Comparison of ENCODE assay signal across 9 mouse cellular contexts in the genomic region with DNA sequence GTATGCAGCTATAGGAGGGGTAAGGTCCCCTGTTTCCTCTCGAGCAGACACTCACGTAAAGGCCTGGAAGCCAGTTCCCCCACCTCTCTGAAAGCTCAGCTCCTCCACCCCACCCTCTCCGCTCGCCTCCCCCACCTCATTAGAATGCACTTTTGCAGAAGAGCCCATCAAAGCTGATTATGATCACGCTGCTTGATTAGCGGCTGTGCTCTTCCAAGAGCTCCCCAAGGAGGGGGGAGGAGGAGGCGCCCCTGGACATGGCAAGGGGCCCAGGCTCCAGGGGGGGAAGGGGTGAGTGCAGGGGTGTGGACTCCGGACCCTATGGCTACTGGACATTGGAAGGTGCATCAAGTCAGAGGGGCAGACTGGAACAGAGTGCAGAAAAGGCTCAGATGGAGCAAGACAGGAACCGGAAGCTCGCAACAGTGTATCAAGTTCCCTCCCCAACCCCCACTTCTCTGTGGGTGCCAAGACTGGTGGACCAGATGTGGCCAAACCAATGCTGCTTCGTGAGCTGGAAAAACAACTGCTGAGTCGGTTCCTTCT.
A peak's percentile ranks its signal among the peaks of the same experiment; 100 is the strongest.
DNase-seq lines count a peak whose midpoint lies in the region; ATAC-seq lines count a peak whose summit lies in the region.
"Had no signal": no experiment of that assay in that cellular context is flagged by ENCODE, and none has a peak within 500 bp of the region (broad histone marks: within the 10 kb centered on the region; RNA-seq: fewer than 3 reads in every experiment).

No protein-coding gene starts in this region.

- peak overlapping the region; percentile 93 for H3K27ac ChIP-seq in forebrain, embryonic 12.5 days
- H3K27ac ChIP-seq in midbrain, embryonic 12.5 days (replicated peaks), result peak overlapping the region; percentile 76
- peak overlapping the region; percentile 30; the same call in 1 of the 2 replicates for H3K27ac ChIP-seq in stomach, embryonic 16.5 days (ENCODE audit: low read length)
- H3K27ac ChIP-seq: liver, embryonic 15.5 days had no signal

- 18% methylated on average over 12 of the region's 12 CpGs for WGBS in forebrain, embryonic 12.5 days
- 25% methylated on average over 12 of the region's 12 CpGs for WGBS in midbrain, embryonic 12.5 days
- 31% methylated on average over 12 of the region's 12 CpGs for WGBS in stomach, embryonic 16.5 days

- DNase-seq in spleen, postnatal 36 days (ENCODE audit: low spot score in 2 of 2), result peak; percentile 28 to 48
- no peak for DNase-seq in spleen, adult 12 weeks (ENCODE audit: low spot score)
- DNase-seq in heart, postnatal 4 days, result peak; percentile 48
- DNase-seq in kidney, postnatal 4 days, result peak; percentile 53 to 74

- ATAC-seq in forebrain, embryonic 12.5 days (ENCODE audit: low FRiP score), result peak; percentile 60
- ATAC-seq in midbrain, embryonic 12.5 days (ENCODE audit: low FRiP score, low read depth), result peak; percentile 59
- peak; percentile 48 for ATAC-seq in stomach, embryonic 16.5 days (ENCODE audit: insufficient read depth, low FRiP score)
- no peak for ATAC-seq in erythroblast, adult 5-6 weeks (replicated peaks; ENCODE audit: low FRiP score, poor library complexity, severe bottlenecking)

- no peaks in the 10 kb centered on the region for H3K36me3 ChIP-seq in forebrain, embryonic 12.5 days (replicated peaks)
- H3K36me3 ChIP-seq in midbrain, embryonic 12.5 days, result no peaks in the 10 kb centered on the region
- no peaks in the 10 kb centered on the region for H3K36me3 ChIP-seq in stomach, embryonic 16.5 days (ENCODE audit: control insufficient read depth, insufficient read depth, low read length)
- H3K36me3 ChIP-seq: liver, embryonic 15.5 days had no signal

- no peaks in the 10 kb centered on the region for H3K9me3 ChIP-seq in forebrain, embryonic 12.5 days
- H3K9me3 ChIP-seq in midbrain, embryonic 12.5 days, result no peaks in the 10 kb centered on the region
- no peaks in the 10 kb centered on the region for H3K9me3 ChIP-seq in stomach, embryonic 16.5 days (replicated peaks; ENCODE audit: control insufficient read depth, low read length)
- H3K9me3 ChIP-seq: liver, embryonic 15.5 days had no signal

- peaks cover 51% of the 10 kb centered on the region for H3K4me1 ChIP-seq in forebrain, embryonic 12.5 days
- peaks cover 54% of the 10 kb centered on the region for H3K4me1 ChIP-seq in midbrain, embryonic 12.5 days
- H3K4me1 ChIP-seq in stomach, embryonic 16.5 days (ENCODE audit: control insufficient read depth, insufficient read depth, low read length), result peaks cover 14% of the 10 kb centered on the region

- H3K9ac ChIP-seq in forebrain, embryonic 12.5 days, result peak overlapping the region; percentile 36; the same call in 1 of the 2 replicates
- 0 out of 2 replicates have a peak overlapping the region, but pooled peaks have one; percentile 2 for H3K9ac ChIP-seq in midbrain, embryonic 12.5 days (replicated peaks)
- no peak overlapping the region for H3K9ac ChIP-seq in stomach, embryonic 16.5 days (ENCODE audit: low read length)
- H3K9ac ChIP-seq: liver, embryonic 15.5 days had no signal

- peak overlapping the region; percentile 30 for H3K4me2 ChIP-seq in forebrain, embryonic 12.5 days
- H3K4me2 ChIP-seq in midbrain, embryonic 12.5 days (replicated peaks), result peak overlapping the region; percentile 12; the same call in 1 of the 2 replicates
- peak overlapping the region; percentile 32 for H3K4me2 ChIP-seq in stomach, embryonic 16.5 days (ENCODE audit: low read depth, low read length)
- H3K4me2 ChIP-seq: liver, embryonic 15.5 days had no signal

- H3K4me3 ChIP-seq in forebrain, embryonic 12.5 days (replicated peaks), result no peak overlapping the region
- H3K4me3 ChIP-seq in midbrain, embryonic 12.5 days, result no peak overlapping the region
- H3K4me3 ChIP-seq in stomach, embryonic 16.5 days (replicated peaks; ENCODE audit: low read length), result no peak overlapping the region
- H3K4me3 ChIP-seq: liver, embryonic 15.5 days had no signal

- H3K27me3 ChIP-seq in forebrain, embryonic 12.5 days, result no peaks in the 10 kb centered on the region
- no peaks in the 10 kb centered on the region for H3K27me3 ChIP-seq in midbrain, embryonic 12.5 days
- H3K27me3 ChIP-seq in stomach, embryonic 16.5 days (ENCODE audit: control insufficient read depth, insufficient read depth, low read length), result no peaks in the 10 kb centered on the region
- H3K27me3 ChIP-seq: liver, embryonic 15.5 days had no signal

Comparison
In these comparisons a context has a peak if more than half of its experiments do, and no peak if none do; other contexts are left out.
1. H3K27ac ChIP-seq: peak in every context shown above with its lines; median percentile 93 in forebrain, embryonic 12.5 days; 76 in midbrain, embryonic 12.5 days; 30 in stomach, embryonic 16.5 days.